Mouse (Mus musculus) liver, embryonic 14.5 days (tissue): ENCODE results near the gene Pgs1.

Experiments
- CTCF ChIP-seq: IDR thresholded peaks from 2 replicates; pipeline ENCODE4 v1.5.1; 2016; ENCODE audit warnings: antibody characterized with exemption, low read depth, control low read depth
- EP300 ChIP-seq: IDR thresholded peaks from 2 replicates; pipeline ENCODE4 v1.6.1; 2016; ENCODE audit warnings: antibody characterized with exemption, low read depth

GRCm38 (mm10) chr11:117946996-117947419 is 39.1 kb upstream of the Pgs1 start:
- TF ChIP-seq CTCF (no peak), EP300 (no peak)
